Mouse (Mus musculus) olfactory bulb, adult 2 months (tissue): ENCODE measurements at regions not wholly inside any gene's neighbourhood (a gene's known extent, or its start where the extent isn't known, plus 50 kb on each side); places are given as distances from the start of the nearest gene placed in this dataset.

ENCODE experiments used
- CTCF ChIP-seq: fragments of 200-500 bp; IDR thresholded peaks from 2 replicates; pipeline ENCODE4 v1.5.1; 2012; ENCODE audit warnings: low read depth, mild to moderate bottlenecking, low read length, moderate library complexity; ENCODE audit not compliant: insufficient read depth
- POLR2A ChIP-seq: fragments of 200-500 bp; IDR thresholded peaks from 2 replicates; pipeline ENCODE4 v1.6.1; 2012; ENCODE audit warnings: mild to moderate bottlenecking, low read depth, low read length, moderate library complexity; ENCODE audit not compliant: insufficient read depth

GRCm38 (mm10) chr14:33691690-33692089, 102.7 kb downstream of the Ptpn20 start:
- TF ChIP-seq CTCF = no peak
- TF ChIP-seq POLR2A = no peak
